In genomic region chr1:167929729-167930341, GRCm38 (mm10) we compare ENCODE assay signal across 8 mouse cellular contexts.
DNase-seq lines count a peak whose midpoint lies in the region; ATAC-seq and TF ChIP-seq lines count a peak whose summit lies in the region.

No protein-coding gene starts in this region.

- no peak for TF ChIP-seq POLR2A in liver, adult 2 months (IDR thresholded peaks at IDR 0.05; ENCODE audit: extremely low read depth, insufficient read depth, low read length)

- peak overlapping the region; percentile 81 for H3K4me2 ChIP-seq in embryonic facial prominence, embryonic 14.5 days (ENCODE audit: low read depth, low read length)
- peak overlapping the region; percentile 63 for H3K4me2 ChIP-seq in hindbrain, embryonic 13.5 days
- peak overlapping the region; percentile 61 for H3K4me2 ChIP-seq in liver, embryonic 11.5 days
- peak overlapping the region; percentile 85 for H3K4me2 ChIP-seq in neural tube, embryonic 12.5 days (replicated peaks)

- peak; percentile 79 for ATAC-seq in embryonic facial prominence, embryonic 14.5 days (ENCODE audit: low read depth)
- peak; percentile 36 for ATAC-seq in hindbrain, embryonic 13.5 days (ENCODE audit: low FRiP score)
- peak; percentile 34; the same call in 1 of the 2 replicates for ATAC-seq in liver, embryonic 11.5 days (replicated peaks; ENCODE audit: low FRiP score)
- ATAC-seq in neural tube, embryonic 12.5 days (ENCODE audit: low FRiP score, low read depth): peak; percentile 39

- H3K4me1 ChIP-seq in liver, adult 2 months (ENCODE audit: control insufficient read depth, insufficient read depth, low read length): no peaks in the 10 kb centered on the region
- H3K4me1 ChIP-seq in embryonic facial prominence, embryonic 14.5 days (ENCODE audit: control insufficient read depth, insufficient read depth, low read length): no peaks in the 10 kb centered on the region; the same call in 1 of the 2 replicates
- H3K4me1 ChIP-seq in hindbrain, embryonic 13.5 days (replicated peaks): peaks cover 30% of the 10 kb centered on the region
- no peaks in the 10 kb centered on the region for H3K4me1 ChIP-seq in liver, embryonic 11.5 days (replicated peaks; ENCODE audit: control insufficient read depth, insufficient read depth, low read length)
- H3K4me1 ChIP-seq in neural tube, embryonic 12.5 days: peaks cover 17% of the 10 kb centered on the region; the same call in 1 of the 2 replicates

- TF ChIP-seq CTCF in liver, adult 2 months (IDR thresholded peaks at IDR 0.05; ENCODE audit: low read depth, low read length): 0 out of 2 replicates have a peak, but pooled peaks have one; percentile 3

- peak; percentile 3 for DNase-seq in liver, adult 2 months (ENCODE audit: extremely low read depth, low read depth, low spot score)
- no peak for DNase-seq in liver
- DNase-seq in embryonic facial prominence, embryonic 14.5 days (ENCODE audit: low spot score): peak; percentile 82
- no peak for DNase-seq in liver, embryonic 11.5 days (ENCODE audit: low spot score)
- DNase-seq in layer of hippocampus, adult 18-20 months (ENCODE audit: low spot score in 2 of 2): no peak
- DNase-seq in spleen, postnatal 4 days (ENCODE audit: low spot score in 2 of 2): no peak

- no peaks in the 10 kb centered on the region for H3K36me3 ChIP-seq in liver, adult 2 months (ENCODE audit: control insufficient read depth, insufficient read depth, low read length)
- no peaks in the 10 kb centered on the region for H3K36me3 ChIP-seq in embryonic facial prominence, embryonic 14.5 days (ENCODE audit: control insufficient read depth, insufficient read depth, low read length)
- no peaks in the 10 kb centered on the region for H3K36me3 ChIP-seq in hindbrain, embryonic 13.5 days
- no peaks in the 10 kb centered on the region for H3K36me3 ChIP-seq in liver, embryonic 11.5 days (ENCODE audit: control insufficient read depth, insufficient read depth, low read length)
- no peaks in the 10 kb centered on the region for H3K36me3 ChIP-seq in neural tube, embryonic 12.5 days

- H3K9ac ChIP-seq in liver, adult 2 months (ENCODE audit: low read depth, low read length): no peak overlapping the region
- peak overlapping the region; percentile 51; the same call in 1 of the 2 replicates for H3K9ac ChIP-seq in embryonic facial prominence, embryonic 14.5 days (ENCODE audit: low read depth, low read length)
- H3K9ac ChIP-seq in hindbrain, embryonic 13.5 days: 0 out of 2 replicates have a peak overlapping the region, but pooled peaks have one; percentile 40
- H3K9ac ChIP-seq in liver, embryonic 11.5 days (ENCODE audit: low read depth, low read length): no peak overlapping the region
- H3K9ac ChIP-seq in neural tube, embryonic 12.5 days: 0 out of 2 replicates have a peak overlapping the region, but pooled peaks have one; percentile 39

- peak overlapping the region; percentile 6; the same call in 1 of the 2 replicates for H3K4me3 ChIP-seq in liver, adult 2 months (ENCODE audit: insufficient read depth, low read depth, low read length)
- peak overlapping the region; percentile 41 for H3K4me3 ChIP-seq in embryonic facial prominence, embryonic 14.5 days (ENCODE audit: low read depth, low read length)
- peak overlapping the region; percentile 34 for H3K4me3 ChIP-seq in hindbrain, embryonic 13.5 days
- H3K4me3 ChIP-seq in liver, embryonic 11.5 days (ENCODE audit: low read depth, low read length): peak overlapping the region; percentile 30
- H3K4me3 ChIP-seq in neural tube, embryonic 12.5 days: peak overlapping the region; percentile 26

- 5% methylated on average over 28 of the region's 28 CpGs for WGBS in liver, adult 2 months
- WGBS in embryonic facial prominence, embryonic 14.5 days: under 1% methylated on average over 28 of the region's 28 CpGs
- under 1% methylated on average over 23 of the region's 28 CpGs for WGBS in hindbrain, embryonic 13.5 days
- 4% methylated on average over 28 of the region's 28 CpGs for WGBS in liver, embryonic 11.5 days
- 1% methylated on average over 28 of the region's 28 CpGs for WGBS in neural tube, embryonic 12.5 days

- H3K27ac ChIP-seq in liver, adult 2 months (replicated peaks; ENCODE audit: insufficient read depth, low read depth, low read length): no peak overlapping the region
- no peak overlapping the region for H3K27ac ChIP-seq in embryonic facial prominence, embryonic 14.5 days (replicated peaks; ENCODE audit: low read depth, low read length)
- H3K27ac ChIP-seq in hindbrain, embryonic 13.5 days: no peak overlapping the region
- H3K27ac ChIP-seq in liver, embryonic 11.5 days (ENCODE audit: low read depth, low read length): no peak overlapping the region
- no peak overlapping the region for H3K27ac ChIP-seq in neural tube, embryonic 12.5 days

- H3K27me3 ChIP-seq in liver, adult 2 months (ENCODE audit: control insufficient read depth, insufficient read depth, low read length): no peaks in the 10 kb centered on the region
- H3K27me3 ChIP-seq in embryonic facial prominence, embryonic 14.5 days (replicated peaks; ENCODE audit: control insufficient read depth, insufficient read depth, low read length): peaks cover 5% of the 10 kb centered on the region; the same call in 1 of the 2 replicates
- H3K27me3 ChIP-seq in hindbrain, embryonic 13.5 days: peaks cover 2% of the 10 kb centered on the region; the same call in 1 of the 2 replicates
- peaks cover 7% of the 10 kb centered on the region; the same call in 1 of the 2 replicates for H3K27me3 ChIP-seq in liver, embryonic 11.5 days (replicated peaks; ENCODE audit: control insufficient read depth, insufficient read depth, low read length)
- H3K27me3 ChIP-seq in neural tube, embryonic 12.5 days (replicated peaks): peaks cover 8% of the 10 kb centered on the region; the same call in 1 of the 2 replicates

- H3K79me2 ChIP-seq in liver, adult 2 months (ENCODE audit: control insufficient read depth, insufficient read depth, low read length): no peaks in the 10 kb centered on the region

- no peaks in the 10 kb centered on the region for H3K9me3 ChIP-seq in embryonic facial prominence, embryonic 14.5 days (ENCODE audit: control insufficient read depth, low read length)
- no peaks in the 10 kb centered on the region for H3K9me3 ChIP-seq in hindbrain, embryonic 13.5 days
- no peaks in the 10 kb centered on the region for H3K9me3 ChIP-seq in liver, embryonic 11.5 days (ENCODE audit: control insufficient read depth, low read length)
- no peaks in the 10 kb centered on the region for H3K9me3 ChIP-seq in neural tube, embryonic 12.5 days

Comparison
In these comparisons a context has a peak if more than half of its experiments do, and no peak if none do; other contexts are left out.
1. DNase-seq: peak in liver, adult 2 months (single experiment) and embryonic facial prominence, embryonic 14.5 days (single experiment); none in liver (single experiment), liver, embryonic 11.5 days (single experiment), layer of hippocampus, adult 18-20 months (0 of 2) and spleen, postnatal 4 days (0 of 2).
2. H3K9ac ChIP-seq: peak in embryonic facial prominence, embryonic 14.5 days (single experiment), hindbrain, embryonic 13.5 days (single experiment) and neural tube, embryonic 12.5 days (single experiment); none in liver, adult 2 months (single experiment) and liver, embryonic 11.5 days (single experiment).
3. Peak in every context shown above with its lines, with median percentiles within 50 percentile points of each other: H3K4me3 ChIP-seq, ATAC-seq and H3K4me2 ChIP-seq.